Mouse (Mus musculus): ENCODE measurements at regions not wholly inside any gene's neighbourhood (a gene's known extent, or its start where the extent isn't known, plus 50 kb on each side); places are given as distances from the start of the nearest gene placed in this dataset.

GRCm38 (mm10) chr2:67332211-67332610 lies 81.3 kb upstream of the Gm21830 start:
- DNase-seq (ENCODE audit: low spot score), result peak; percentile 5

GRCm38 (mm10) chr2:67344711-67345110 lies 68.8 kb upstream of the Gm21830 start:
- no peak for DNase-seq (ENCODE audit: low spot score)

Measured in adipocyte (in vitro differentiated cells).